Mouse (Mus musculus): ENCODE measurements around the gene Serpinb2.

- TF ChIP-seq CTCF (IDR thresholded peaks at IDR 0.05; ENCODE audit: low read depth, low read length) (no peak), POLR2A (IDR thresholded peaks at IDR 0.05; ENCODE audit: borderline replicate concordance, low read depth, low read length) (no peak)
Observed at GRCm38 (mm10) chr1:107515839-107516498, 4.7 kb downstream of the Serpinb2 start.
